Mouse (Mus musculus) ES-E14 (cell line): ENCODE data around the gene Gap43.

ENCODE experiments used
- CHD2 ChIP-seq: IDR thresholded peaks from 2 replicates; pipeline ENCODE4 v1.6.1; 2014; ENCODE audit warnings: mild to moderate bottlenecking, low read depth, low read length, inconsistent platforms
- HCFC1 ChIP-seq: IDR thresholded peaks from 2 replicates; pipeline ENCODE4 v1.6.1; 2012; ENCODE audit warnings: low read length, inconsistent platforms, borderline replicate concordance; ENCODE audit not compliant: insufficient read depth
- MAFK ChIP-seq: IDR thresholded peaks from 2 replicates; pipeline ENCODE4 v1.6.1; 2014; ENCODE audit warnings: mild to moderate bottlenecking, low read depth, low read length, inconsistent platforms; ENCODE audit not compliant: insufficient read depth

GRCm38 (mm10) chr16:42370148-42370547, 29.7 kb upstream of the Gap43 start:
- TF ChIP-seq MAFK, result no peak
- TF ChIP-seq CHD2, result no peak
- TF ChIP-seq HCFC1, result no peak
